ENCODE assay signal across 9 mouse cellular contexts in genomic region chr13:98496917-98497870, GRCm38 (mm10). TPM values are rescaled to one million over a fixed set of nuclear protein-coding genes. Genes with fewer than 3 reads are reported as not detected.
DNase-seq lines count a peak whose midpoint lies in the region; ATAC-seq and TF ChIP-seq lines count a peak whose summit lies in the region.
"Had no signal": no experiment of that assay in that cellular context is flagged by ENCODE, and none has a peak within 500 bp of the region (broad histone marks: within the 10 kb centered on the region; RNA-seq: fewer than 3 reads in every experiment).

No protein-coding gene starts in this region.

- H3K79me2 ChIP-seq in liver, adult 2 months (ENCODE audit: control insufficient read depth, insufficient read depth, low read length), result no peaks in the 10 kb centered on the region

- no peak for TF ChIP-seq POLR2A in liver, adult 2 months (IDR thresholded peaks at IDR 0.05; ENCODE audit: extremely low read depth, insufficient read depth, low read length)

- CTCF ChIA-PET in Patski (lab: Charles Lee), result interaction anchor here (0.5 to 4.8 kb wide), 15 partner anchors 9 to 466 kb away, joined by 3 to 30 read pairs (median 4); no protein-coding TSS in a partner anchor

- H3K27me3 ChIP-seq in liver, adult 2 months (ENCODE audit: control insufficient read depth, insufficient read depth, low read length), result peaks cover 8% of the 10 kb centered on the region; the same call in 1 of the 2 replicates
- H3K27me3 ChIP-seq in liver, embryonic 11.5 days (replicated peaks; ENCODE audit: control insufficient read depth, insufficient read depth, low read length), result peaks cover 54% of the 10 kb centered on the region
- H3K27me3 ChIP-seq in Patski, result no peaks in the 10 kb centered on the region
- peaks cover 53% of the 10 kb centered on the region for H3K27me3 ChIP-seq in forebrain, embryonic 11.5 days (ENCODE audit: control insufficient read depth, insufficient read depth, low read length)

- POLR2A ChIA-PET in Patski (lab: Charles Lee), result interaction anchor here (0.5 to 2.4 kb wide), 5 partner anchors 20 to 199 kb away, joined by 3 to 11 read pairs (median 6); partner anchors contain the start of gene Foxd1

- TF ChIP-seq CTCF in liver, adult 2 months (IDR thresholded peaks at IDR 0.05; ENCODE audit: low read depth, low read length), result peak; percentile 44
- TF ChIP-seq CTCF in Patski (IDR thresholded peaks at IDR 0.05), result no peak

- H3K27ac ChIP-seq in liver, adult 2 months (replicated peaks; ENCODE audit: insufficient read depth, low read depth, low read length), result no peak overlapping the region
- H3K27ac ChIP-seq in liver, embryonic 11.5 days (ENCODE audit: low read depth, low read length), result no peak overlapping the region
- no peak overlapping the region for H3K27ac ChIP-seq in forebrain, embryonic 11.5 days (ENCODE audit: low read depth, low read length)

- WGBS in liver, adult 2 months, result 37% methylated on average over 16 of the region's 16 CpGs
- 44% methylated on average over 16 of the region's 16 CpGs for WGBS in liver, embryonic 11.5 days
- WGBS in forebrain, embryonic 11.5 days, result 17% methylated on average over 16 of the region's 16 CpGs

- no peak for ATAC-seq in liver, embryonic 11.5 days (replicated peaks; ENCODE audit: low FRiP score)
- ATAC-seq in Patski, result peak; percentile 54
- peak; percentile 46; the same call in 1 of the 2 replicates for ATAC-seq in forebrain, embryonic 11.5 days (replicated peaks; ENCODE audit: low FRiP score)

- in situ Hi-C loops in Patski (cut with MboI; ENCODE audit: low pct_unique_long_range_greater_than_20kb), result loop anchor here (10.0 kb wide), 1 partner anchor 142 kb away; the partner anchor contains the start of gene Foxd1

- no peaks in the 10 kb centered on the region for H3K9me3 ChIP-seq in liver, embryonic 11.5 days (ENCODE audit: control insufficient read depth, low read length)
- no peaks in the 10 kb centered on the region for H3K9me3 ChIP-seq in forebrain, embryonic 11.5 days (ENCODE audit: control insufficient read depth, low read length)

- no peaks in the 10 kb centered on the region for H3K4me1 ChIP-seq in liver, adult 2 months (ENCODE audit: control insufficient read depth, insufficient read depth, low read length)
- no peaks in the 10 kb centered on the region for H3K4me1 ChIP-seq in liver, embryonic 11.5 days (replicated peaks; ENCODE audit: control insufficient read depth, insufficient read depth, low read length)
- H3K4me1 ChIP-seq in forebrain, embryonic 11.5 days (replicated peaks; ENCODE audit: control insufficient read depth, insufficient read depth, low read length), result no peaks in the 10 kb centered on the region; the same call in 1 of the 2 replicates

- H3K9ac ChIP-seq in liver, adult 2 months (ENCODE audit: low read depth, low read length), result no peak overlapping the region
- H3K9ac ChIP-seq in liver, embryonic 11.5 days (ENCODE audit: low read depth, low read length), result no peak overlapping the region
- no peak overlapping the region for H3K9ac ChIP-seq in forebrain, embryonic 11.5 days (ENCODE audit: low read length)

- H3K4me2 ChIP-seq in liver, embryonic 11.5 days, result no peak overlapping the region
- H3K4me2 ChIP-seq in forebrain, embryonic 11.5 days (ENCODE audit: low read depth, low read length, severe bottlenecking), result no peak overlapping the region

- H3K4me3 ChIP-seq in liver, adult 2 months (ENCODE audit: insufficient read depth, low read depth, low read length), result no peak overlapping the region
- no peak overlapping the region for H3K4me3 ChIP-seq in liver, embryonic 11.5 days (ENCODE audit: low read depth, low read length)
- no peak overlapping the region for H3K4me3 ChIP-seq in forebrain, embryonic 11.5 days (ENCODE audit: low read depth, low read length)

- no peaks in the 10 kb centered on the region for H3K36me3 ChIP-seq in liver, adult 2 months (ENCODE audit: control insufficient read depth, insufficient read depth, low read length)
- no peaks in the 10 kb centered on the region for H3K36me3 ChIP-seq in liver, embryonic 11.5 days (ENCODE audit: control insufficient read depth, insufficient read depth, low read length)
- H3K36me3 ChIP-seq in forebrain, embryonic 11.5 days (ENCODE audit: control insufficient read depth, insufficient read depth, low read length), result no peaks in the 10 kb centered on the region

- DNase-seq in liver, adult 2 months (ENCODE audit: extremely low read depth, low read depth, low spot score), result peak; percentile 4
- DNase-seq in liver, embryonic 11.5 days (ENCODE audit: low spot score), result no peak
- peak; percentile 83 for DNase-seq in Patski (ENCODE audit: low read depth, low spot score)
- DNase-seq in forebrain, embryonic 11.5 days (ENCODE audit: low spot score), result no peak
- DNase-seq in kidney, postnatal 25 days, result peak; percentile 66 to 76
- no peak for DNase-seq in right cerebral cortex, postnatal 4 days
- no peak for DNase-seq in c-Kit-positive CD71-positive TER-119-positive erythroid progenitor cells, embryonic 14.5 days (ENCODE audit: low spot score)
- no peak for DNase-seq in spleen, adult 12 weeks (ENCODE audit: low spot score)

RNA-seq across cellular contexts. Expression of gene Gm10320, which starts 5.4 kb away (rescaled TPM):
- 0.37 and 0.81 TPM in 2 replicates for total RNA-seq in liver, adult 2 months (2014; rRNA removed)
- polyA plus RNA-seq in liver, adult 2 months (2012; rRNA removed), result 0.70 and 0.75 TPM in 2 replicates
- polyA plus RNA-seq in liver, embryonic 11.5 days (2014; fragmentation: Nextera tagmentation; extraction: Ambion mirVana), result 1.9 and 2.0 TPM in 2 replicates
- 61.3 TPM for polyA plus RNA-seq in Patski (2021)
- polyA plus RNA-seq in forebrain, embryonic 11.5 days (2014; fragmentation: Nextera tagmentation; extraction: Ambion mirVana), result 1.5 and 1.9 TPM in 2 replicates
- total RNA-seq: layer of hippocampus, postnatal 14 days had no signal

Comparison
In these comparisons a context has a peak if more than half of its experiments do, and no peak if none do; other contexts are left out.
1. DNase-seq: peak in liver, adult 2 months (single experiment), Patski (single experiment) and kidney, postnatal 25 days (2 of 2); none in liver, embryonic 11.5 days (single experiment), forebrain, embryonic 11.5 days (single experiment), right cerebral cortex, postnatal 4 days (single experiment), c-Kit-positive CD71-positive TER-119-positive erythroid progenitor cells, embryonic 14.5 days (single experiment) and spleen, adult 12 weeks (single experiment).
2. RNA of gene Gm10320, which starts 5.4 kb away (polyA plus RNA-seq): 61.3 TPM in Patski (single experiment); 1.5 to 1.9 TPM in forebrain, embryonic 11.5 days, 1.9 to 2.0 TPM in liver, embryonic 11.5 days and 0.70 to 0.75 TPM in liver, adult 2 months; every median in the first group is over 10 times any median in the second.